Mouse (Mus musculus) R1 (cell line): ENCODE results near the gene Ptpn13.
A peak's percentile ranks its signal among the peaks of the same experiment; 100 is the strongest.

Experiments
- DNase-seq: peaks from one replicate; pipeline ENCODE4 v3.0.0-alpha.2; 2018; ENCODE audit warnings: low read depth, low spot score

Gene Ptpn13

DNA sequence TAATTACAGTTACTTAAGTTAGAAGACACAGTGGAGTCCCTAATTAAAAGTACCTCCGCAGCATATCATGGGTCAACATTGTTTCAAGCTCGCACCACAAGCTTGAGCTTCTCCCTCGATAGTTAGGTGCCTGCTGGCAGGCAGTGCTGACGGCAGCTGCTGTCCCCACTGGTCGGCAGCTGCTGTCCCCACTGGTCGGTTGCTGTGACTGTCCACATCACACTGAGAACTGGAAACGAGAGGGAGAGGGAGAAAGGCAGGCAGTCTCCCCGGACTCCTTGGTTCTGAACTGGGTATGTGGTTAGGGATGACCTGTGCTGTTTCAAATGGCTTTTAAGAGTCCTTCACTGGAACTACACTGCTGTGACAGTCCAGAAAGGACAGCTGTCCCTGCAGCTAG is 33.4 kb downstream of the Ptpn13 start:
- DNase-seq, result no peak

DNA sequence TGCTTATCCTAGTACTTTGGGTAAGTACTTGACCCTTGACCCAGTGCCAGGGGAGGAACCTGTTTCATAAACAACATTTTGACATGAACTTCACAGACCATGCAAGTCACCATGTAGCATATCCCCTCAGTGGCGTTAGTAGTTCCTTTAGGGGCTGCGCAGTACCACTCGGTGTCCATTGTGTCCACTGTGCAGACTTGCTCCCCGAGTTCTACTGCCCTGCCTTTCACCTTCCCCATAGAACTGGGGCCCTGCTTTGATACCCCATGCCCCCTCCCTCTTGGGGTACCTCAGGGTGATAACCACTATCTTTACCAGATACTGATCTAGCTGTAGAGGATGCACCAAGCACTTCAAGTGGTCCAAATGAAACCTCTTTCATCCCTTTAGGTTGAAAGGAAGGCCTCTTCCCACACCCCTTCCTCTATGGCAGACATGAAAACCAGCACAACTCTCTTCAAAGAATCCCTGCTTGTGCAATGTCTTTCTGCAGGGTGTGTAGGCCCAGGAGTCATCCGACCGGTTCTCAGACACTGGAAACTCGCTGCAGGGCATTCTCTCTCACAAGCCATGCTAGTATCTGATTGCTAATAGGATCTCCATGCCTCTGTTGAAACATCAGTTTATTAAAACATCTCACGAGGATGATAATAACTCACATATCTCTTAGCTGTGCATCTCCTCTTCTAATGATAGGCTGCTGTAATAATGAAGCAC is 34.1 kb downstream of the Ptpn13 start:
- DNase-seq, result no peak

DNA sequence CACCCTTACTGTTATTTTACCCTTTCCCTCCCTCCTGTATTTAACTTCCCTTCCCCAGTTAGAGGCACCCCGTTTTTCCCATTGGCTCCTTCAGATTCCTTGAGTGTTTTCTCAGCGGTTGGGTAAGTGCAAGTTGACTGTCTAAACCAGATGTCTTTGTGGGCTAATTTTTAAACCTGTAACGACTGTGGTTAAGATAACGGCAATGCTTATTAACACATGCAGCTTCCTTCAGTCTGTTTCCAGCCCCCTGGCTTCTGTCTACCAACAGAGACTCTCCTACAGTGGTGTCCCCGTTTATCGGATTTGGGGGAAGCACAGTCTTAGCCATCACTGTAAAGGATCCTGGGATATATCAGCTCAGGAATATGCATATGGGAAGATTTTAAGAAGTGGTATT is 35.9 kb downstream of the Ptpn13 start:
- no peak for DNase-seq

DNA sequence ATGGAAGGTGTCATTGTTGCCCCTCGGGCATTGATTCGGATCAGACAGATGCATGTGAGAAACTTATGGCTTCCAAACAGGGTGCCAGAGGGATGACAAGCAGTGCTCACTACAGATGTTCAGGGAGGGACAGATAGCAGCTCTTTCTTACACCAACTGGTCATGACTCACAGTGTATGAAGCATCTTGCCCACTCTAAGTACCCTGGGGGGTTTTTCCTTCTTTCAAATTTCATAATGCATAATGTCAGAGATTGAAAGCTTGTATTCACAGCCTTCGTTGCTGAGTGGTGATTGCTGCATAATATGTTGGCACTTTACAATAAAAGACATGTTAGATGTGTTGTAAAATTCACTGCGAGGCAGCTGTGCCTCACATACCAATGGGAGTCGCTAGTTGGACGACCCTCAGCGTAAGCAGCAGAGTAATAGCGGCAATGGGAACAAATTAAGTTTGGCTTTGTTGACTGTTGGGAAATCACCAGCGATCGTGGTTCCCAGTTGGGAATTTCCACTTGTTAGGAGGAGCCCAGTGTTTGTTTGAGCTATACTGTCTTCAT is 38.7 kb downstream of the Ptpn13 start:
- no peak for DNase-seq

DNA sequence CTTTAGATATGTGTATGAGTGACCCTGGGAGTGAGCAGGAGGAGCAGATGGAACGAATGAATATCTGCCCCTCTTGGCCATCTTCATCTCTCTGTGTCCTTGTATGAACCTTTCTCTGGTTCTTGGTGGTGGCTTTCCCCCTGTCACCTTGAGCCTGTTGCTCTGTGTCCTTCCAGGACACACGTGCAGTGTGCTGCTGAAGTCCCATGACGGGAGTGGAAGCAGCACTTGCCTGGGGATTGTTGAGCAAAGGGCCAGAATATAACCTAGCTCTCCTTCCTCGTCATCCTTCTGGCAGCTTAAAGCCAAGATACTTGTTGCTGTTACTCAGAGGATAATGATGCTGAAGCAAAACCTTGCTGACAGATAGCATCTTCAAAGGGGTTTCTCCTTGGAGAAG is 39.3 kb downstream of the Ptpn13 start:
- DNase-seq, result no peak

DNA sequence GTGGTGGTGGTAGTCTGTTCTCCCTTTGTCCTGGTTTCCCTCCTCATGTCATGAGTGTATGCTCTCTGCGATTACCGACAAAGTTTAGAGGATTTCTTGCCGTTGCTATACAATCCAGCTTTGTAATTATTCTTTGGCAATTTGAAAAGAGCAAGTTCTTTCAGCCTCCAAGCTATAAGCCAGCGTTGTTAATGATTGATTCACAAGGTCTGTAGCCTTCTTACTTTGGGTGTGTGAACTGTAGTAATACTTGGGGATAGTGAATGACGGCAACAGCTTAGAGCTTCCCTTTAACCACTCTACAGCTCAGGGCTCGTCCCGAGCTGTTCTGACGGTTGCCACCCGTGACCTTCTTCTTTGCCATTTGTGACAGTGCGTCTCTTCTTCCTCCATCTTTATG is 39.8 kb downstream of the Ptpn13 start:
- no peak for DNase-seq

DNA sequence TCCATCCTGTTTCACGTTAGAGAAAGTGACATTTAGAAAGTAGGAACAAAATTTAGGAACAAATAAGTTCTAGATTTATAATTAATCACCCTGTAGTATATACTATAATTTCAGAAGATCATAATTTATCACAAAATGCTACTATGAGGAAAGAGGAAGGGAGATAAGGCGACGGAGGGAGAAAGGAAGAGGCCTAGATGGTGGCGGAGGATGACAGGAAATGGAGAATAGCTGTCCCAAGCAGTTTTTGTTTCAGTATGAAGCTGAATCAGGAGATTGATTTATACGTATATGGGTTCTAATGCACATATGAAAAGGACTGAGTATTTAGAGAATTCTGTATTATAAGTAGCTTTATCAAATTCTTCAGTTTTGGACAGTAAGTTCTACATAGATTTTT is 47.7 kb downstream of the Ptpn13 start:
- DNase-seq, result no peak

DNA sequence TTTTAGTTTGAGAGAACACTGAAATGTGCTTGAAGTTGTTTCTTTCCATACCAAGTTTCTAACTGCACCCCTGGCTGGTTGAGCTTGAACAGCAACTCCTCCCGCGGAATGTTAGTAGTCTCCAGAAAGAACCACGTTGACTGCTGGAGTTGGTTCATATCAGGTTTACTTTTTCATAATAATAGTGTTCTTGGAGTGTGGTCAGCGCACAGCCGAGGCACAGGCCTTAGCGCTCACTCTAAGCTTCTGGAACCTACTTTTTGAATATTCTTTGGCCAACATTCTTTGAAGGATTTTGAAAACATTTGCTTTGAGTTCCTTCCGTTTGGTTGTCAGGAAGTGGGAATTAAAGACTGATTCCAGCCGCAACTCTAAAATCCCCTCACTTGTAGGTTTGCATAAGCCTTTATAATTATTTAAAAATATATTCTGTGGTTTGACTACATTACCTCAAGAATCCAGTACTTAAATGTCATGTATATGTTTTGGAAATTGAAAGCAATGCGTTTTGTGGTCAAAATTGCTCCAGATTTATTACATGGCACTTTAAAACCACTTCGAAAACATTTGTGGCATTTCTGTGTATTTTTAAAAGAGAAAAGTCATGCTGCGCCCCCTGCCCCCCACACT is 48.6 kb downstream of the Ptpn13 start:
- no peak for DNase-seq

DNA sequence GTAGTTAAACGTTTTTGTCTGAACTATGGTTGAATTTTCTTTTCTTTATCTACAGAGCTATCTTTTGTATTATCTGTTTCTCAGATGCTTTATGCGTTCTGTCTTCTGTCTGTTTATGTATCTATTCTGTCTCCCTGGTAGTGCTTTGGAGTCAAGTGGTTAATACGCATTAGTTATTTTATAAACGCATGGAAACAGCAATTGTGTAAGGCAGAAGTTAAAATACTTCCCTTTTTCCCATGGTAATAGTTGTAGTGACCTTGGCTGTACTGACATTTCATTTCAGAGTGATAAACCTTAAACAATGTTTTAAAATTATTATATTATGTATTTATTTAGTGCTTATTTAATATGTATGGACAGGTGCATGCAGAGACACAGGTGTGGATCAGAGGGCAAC is 49.3 kb downstream of the Ptpn13 start:
- no peak for DNase-seq

DNA sequence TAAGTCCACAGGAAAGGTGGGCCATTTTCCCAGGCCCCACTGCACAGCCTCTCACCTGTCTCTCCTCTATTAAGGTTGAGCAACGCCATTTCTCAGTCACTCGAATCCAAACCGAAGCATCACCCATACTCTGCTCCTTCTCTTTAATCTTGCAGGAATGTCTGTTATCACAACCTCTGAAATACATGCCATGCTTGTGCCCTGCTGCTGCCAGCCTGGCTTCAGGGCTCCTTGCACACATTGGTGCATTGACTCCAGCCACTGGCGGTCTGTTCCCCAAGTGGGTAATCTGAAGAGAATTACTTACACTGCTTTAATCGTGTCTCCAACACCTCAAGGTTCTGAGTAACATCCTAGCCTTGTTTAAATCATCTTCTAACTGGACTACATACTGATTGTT is 50.5 kb downstream of the Ptpn13 start:
- DNase-seq, result no peak

DNA sequence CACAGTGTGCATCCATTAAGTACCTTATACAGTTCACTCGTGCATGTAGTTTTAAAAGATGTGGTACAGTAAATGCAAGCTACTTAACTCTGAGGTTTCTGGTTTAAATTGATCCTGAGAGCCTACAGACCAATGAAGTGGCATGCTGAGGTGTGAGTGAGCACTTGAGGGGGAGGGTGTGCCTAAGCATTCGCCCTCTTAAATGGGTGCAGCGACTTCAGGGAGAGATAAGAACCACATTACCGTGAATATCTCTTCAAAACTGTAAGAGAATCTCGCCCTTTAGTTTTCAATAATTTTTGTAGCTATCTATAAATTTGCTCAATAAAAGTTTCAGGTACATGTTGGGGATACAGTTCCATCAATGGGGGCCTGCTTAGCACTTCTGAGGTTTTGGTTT is 54.5 kb downstream of the Ptpn13 start:
- DNase-seq, result no peak

DNA sequence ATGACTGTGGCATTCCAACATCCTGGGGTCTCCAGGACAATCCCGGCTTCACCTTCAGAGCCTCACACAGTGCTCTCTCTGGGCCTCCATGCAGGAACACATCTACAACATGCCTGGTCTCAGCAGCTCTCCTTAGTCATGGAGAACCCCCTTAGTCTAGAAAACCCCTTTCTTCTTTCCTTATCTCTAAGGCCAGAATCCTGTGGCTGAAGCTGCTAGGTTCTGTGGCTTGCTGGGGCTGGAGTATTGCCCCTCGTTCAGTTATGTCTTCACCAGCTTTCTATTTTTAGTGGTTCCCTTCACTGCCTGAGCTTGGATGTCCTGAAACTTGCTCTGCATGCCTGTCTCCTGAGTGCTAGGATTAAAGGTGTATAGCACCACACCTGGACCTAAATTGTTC is 56.2 kb downstream of the Ptpn13 start:
- no peak for DNase-seq

DNA sequence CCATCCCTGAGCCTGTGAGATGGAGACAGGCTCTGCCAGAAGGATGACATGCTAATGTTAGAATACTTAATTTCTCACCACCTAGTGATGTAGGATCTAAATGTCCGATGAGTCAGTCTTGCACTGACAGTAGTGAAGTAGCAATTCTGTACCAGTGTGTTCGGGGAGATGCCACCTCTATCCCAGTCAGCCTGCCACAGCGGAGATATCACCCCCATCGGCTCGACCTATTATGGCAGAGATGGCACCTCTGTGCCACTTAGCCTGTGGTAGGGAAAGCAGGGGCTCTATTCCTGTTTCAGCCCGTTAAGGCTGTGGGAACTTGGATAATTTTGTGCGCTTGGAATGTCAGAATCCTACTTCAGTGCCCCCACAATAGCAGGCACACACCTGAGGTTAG is 62.0 kb downstream of the Ptpn13 start:
- DNase-seq, result no peak

DNA sequence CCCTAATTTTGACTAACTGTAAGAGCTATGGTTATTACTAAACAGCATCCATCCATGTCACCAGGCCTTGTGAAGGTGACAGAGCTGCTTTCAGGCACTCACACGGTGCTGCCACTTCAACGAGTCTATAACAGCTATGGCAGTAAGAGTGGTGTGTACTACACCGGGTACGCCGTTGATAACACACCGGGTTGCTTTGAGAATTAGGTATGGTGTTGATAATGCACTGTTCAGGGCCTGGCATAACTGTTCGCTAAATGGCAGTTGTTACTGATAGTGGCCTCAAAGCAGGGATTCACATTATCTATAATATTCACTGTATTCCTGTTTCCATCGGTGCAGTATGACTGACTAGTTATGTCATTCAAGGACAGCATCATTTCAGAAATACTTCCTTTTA is 66.0 kb downstream of the Ptpn13 start:
- no peak for DNase-seq

DNA sequence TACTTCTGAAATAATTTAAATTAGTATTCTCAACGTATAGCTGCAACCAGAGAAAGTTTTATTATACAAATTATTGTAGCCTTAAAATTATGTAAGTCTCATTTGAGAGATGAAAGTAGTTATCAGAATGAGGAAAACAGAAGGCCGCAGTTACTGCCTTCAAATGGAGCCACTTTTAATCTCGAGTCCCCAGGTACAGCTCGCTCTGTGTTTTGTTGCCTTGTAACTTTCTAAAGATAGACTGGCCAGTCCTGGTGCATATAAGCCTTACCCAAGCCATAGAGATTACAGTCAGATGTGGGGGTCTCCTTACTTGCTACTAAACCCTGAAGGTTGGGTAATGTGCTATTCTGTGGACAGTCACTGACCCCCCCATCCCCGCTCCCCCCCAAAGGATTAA is 66.8 kb downstream of the Ptpn13 start:
- no peak for DNase-seq

DNA sequence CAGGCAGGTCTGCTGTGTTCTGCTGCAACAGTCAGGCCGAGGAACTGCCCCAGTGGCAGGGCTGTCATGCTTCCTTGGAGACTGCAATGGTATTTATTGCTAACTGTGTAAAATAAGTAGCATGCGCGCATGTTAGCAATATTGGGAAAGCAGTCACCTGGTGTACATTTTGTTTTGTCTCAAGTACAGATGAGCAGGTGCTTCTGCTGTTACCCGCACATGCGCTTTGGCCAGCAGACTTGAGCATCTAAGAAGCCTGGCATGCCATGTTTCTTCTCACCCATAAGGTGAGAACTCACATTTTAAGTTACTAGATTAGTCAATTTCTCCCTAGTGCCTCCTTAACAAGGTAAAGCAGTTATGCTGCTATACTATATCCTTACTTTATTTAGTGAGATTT is 72.1 kb downstream of the Ptpn13 start:
- DNase-seq, result no peak

DNA sequence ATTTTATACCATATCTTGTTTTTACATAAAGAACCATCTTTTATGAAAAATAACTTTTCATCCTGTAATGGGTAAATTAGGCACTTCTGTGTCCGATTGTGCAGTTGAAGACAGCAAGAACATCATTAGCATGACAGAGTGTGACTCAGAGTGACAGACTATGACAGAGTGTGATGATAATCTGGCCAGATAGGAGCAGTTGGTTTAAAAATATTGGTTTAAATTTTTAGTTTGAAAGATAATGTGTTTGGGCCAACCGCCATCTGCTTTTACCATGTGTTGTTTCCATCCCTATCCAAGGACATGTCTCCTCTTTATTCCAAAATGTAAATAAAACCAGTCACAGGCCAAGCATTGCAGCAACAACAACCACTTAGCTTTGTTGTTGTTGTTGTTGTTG is 72.5 kb downstream of the Ptpn13 start:
- no peak for DNase-seq

DNA sequence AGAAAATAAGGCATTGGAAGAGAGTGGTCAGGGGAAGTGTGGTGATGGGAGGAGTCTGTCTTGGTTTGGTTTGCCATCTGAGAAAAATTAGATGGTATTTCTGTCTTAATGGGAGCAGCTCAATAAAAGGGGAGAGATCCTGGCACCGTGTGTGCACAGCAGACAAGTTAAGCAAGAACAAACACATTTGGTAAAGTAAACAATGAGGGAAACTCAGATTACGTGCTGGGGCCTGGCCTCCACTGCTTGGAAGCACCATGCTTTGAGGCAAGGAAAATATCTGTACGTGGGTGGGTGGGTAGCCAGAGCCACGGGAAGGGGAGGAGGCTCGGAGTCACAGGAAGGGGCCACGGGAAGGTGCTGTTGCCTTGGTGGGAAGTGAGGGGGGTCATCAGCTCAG is 74.3 kb downstream of the Ptpn13 start:
- DNase-seq, result no peak

DNA sequence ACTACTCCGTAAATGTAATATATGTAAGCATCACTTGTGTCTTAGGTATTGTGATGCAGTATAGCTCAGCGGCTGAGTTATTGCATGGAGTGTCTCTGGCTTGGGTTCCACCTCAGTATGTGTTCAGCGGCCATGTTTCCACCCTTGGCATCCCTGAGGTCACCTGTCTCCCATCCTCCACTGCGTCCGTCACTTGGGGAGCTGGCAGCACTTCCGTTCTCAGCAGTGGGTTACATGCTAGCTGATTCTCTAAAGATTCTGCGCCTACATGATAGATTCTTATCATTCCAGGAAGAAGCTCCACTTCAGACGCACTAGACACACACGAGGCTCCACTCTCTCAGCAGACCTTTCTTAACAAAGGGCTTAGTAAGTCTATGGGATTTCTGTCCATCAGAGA is 76.1 kb downstream of the Ptpn13 start:
- DNase-seq, result no peak

DNA sequence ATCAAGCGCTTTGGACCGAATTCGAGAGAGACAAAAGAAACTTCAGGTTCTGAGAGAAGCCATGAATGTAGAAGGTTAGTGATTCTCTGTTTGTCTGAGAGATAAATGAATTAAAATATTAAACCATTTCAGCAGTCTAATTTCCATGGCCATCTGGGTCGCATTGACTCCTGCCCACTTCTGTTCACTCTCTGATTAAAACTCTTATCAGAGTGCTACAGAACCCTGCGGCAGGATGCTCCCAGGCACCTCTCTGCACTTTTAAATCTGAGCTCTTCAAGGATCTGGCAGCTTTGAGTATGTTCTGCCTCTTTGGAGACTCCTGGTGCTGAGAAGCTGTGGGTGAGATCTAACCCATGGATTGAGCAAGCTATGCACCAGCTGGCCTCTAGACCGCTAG is 76.8 kb downstream of the Ptpn13 start:
- DNase-seq, result no peak

DNA sequence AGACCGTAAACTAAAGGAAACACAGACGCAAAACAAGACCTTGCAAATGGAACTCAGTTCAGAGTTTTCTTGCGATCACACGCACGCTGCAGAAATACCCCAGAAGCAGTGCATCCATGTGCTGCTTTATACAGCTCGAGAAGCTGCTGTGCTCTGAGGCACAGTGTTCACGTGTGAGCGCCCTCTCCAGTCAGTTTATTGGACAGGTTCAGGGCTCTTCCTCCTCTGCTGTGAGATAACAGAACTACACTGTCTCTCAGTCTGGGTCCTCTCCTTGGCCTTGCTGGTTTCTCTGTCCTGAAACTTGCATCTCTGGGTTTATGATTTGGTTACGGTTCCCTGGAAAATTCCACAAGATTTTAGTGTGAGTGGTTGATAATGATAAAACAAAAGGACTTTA is 88.2 kb downstream of the Ptpn13 start:
- peak; percentile 14 for DNase-seq

DNA sequence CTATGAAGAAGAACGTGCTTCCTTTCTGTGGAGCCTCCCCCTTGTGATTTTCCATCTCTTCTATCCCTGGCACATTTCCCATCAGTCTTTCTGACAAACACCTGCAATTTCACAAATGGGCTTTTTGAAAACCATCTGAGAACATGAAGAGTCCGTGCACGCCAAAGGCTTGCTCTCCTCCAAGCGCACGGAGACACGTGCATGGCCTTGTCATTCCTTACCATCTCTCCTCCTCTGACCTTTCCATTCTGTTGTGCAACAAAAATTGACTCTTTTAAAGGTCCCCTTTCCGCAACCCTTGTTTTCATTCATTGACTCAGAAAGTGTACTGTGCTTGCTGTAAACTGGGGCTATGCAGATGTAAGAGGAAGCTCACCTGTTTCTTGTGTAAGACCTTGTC is 89.4 kb downstream of the Ptpn13 start:
- DNase-seq, result no peak

DNA sequence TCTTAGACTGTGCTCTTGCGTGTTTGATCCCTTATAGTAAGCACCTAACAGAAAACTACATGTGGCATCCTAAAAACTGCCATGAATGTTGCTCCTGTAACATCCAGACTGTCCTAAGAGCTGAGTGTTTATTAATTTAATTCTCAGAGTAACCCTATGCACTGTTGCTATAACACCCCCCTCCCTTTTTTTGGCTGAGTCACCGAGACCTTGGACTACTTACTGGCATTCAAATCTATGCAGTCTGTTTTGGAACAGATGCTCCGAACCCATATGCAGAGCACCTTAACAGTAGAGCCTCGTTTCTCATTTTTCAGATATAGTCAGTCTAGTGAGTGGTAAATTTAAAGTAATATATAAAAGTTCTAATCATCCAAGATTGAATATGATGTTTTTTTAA is 90.9 kb downstream of the Ptpn13 start:
- DNase-seq, result no peak

DNA sequence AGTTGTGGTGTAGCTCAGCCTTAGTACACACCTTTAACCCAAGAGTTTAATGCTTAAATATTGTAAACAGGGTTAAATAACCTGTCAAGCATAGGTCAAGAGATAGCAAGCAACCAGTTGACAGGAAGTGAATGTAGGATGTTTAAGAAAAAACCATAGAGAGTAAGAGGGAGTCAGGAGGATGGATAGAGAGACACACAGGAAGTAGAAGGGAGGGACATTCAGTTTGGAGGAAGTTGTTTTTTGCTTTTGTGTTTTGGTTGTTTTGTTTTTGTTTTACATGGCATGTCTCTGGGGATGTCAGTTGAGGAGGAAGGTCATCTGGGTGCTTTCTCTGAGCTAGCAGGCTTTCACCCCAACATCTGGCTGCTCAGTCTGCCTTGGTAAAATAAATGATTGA is 91.6 kb downstream of the Ptpn13 start:
- DNase-seq, result no peak
